Mouse (Mus musculus) testis, adult 2 months (tissue): ENCODE measurements around the gene Zfp827. TPM values are rescaled to one million over a fixed set of nuclear protein-coding genes. Genes with fewer than 3 reads are reported as not detected.

ENCODE experiments used
- H3K27ac ChIP-seq: fragments of 200-500 bp; 2 replicates; pipeline ENCODE4 v1.5.1; 2012; ENCODE audit warnings: low read depth, low read length; ENCODE audit not compliant: control insufficient read depth, insufficient read depth
- H3K27me3 ChIP-seq: fragments of 200-500 bp; 2 replicates; pipeline ENCODE4 v1.6.1; 2012; ENCODE audit warnings: mild to moderate bottlenecking, low read length, moderate library complexity; ENCODE audit not compliant: control insufficient read depth, insufficient read depth
- H3K36me3 ChIP-seq: fragments of 200-500 bp; 2 replicates; pipeline ENCODE4 v1.6.1; 2012; ENCODE audit warnings: mild to moderate bottlenecking, low read length; ENCODE audit not compliant: control insufficient read depth, insufficient read depth
- H3K4me1 ChIP-seq: fragments of 200-500 bp; 2 replicates; pipeline ENCODE4 v1.6.1; 2012; ENCODE audit warnings: low read length; ENCODE audit not compliant: control insufficient read depth, insufficient read depth
- H3K4me3 ChIP-seq: fragments of 200-500 bp; 2 replicates; pipeline ENCODE4 v1.5.1; 2012; ENCODE audit warnings: low read depth, mild to moderate bottlenecking, low read length, moderate library complexity, mixed read lengths; ENCODE audit not compliant: control insufficient read depth
- CTCF ChIP-seq: fragments of 200-500 bp; IDR thresholded peaks from 2 replicates; pipeline ENCODE4 v1.5.1; 2012; ENCODE audit warnings: low read depth, mild to moderate bottlenecking, inconsistent platforms, low read length, moderate library complexity; ENCODE audit not compliant: control insufficient read depth, insufficient read depth, insufficient replicate concordance
- POLR2A ChIP-seq: fragments of 200-500 bp; IDR thresholded peaks from 2 replicates; pipeline ENCODE4 v1.6.1; 2012; ENCODE audit warnings: low read depth, mild to moderate bottlenecking, inconsistent platforms, low read length, moderate library complexity; ENCODE audit not compliant: control insufficient read depth
- polyA plus RNA-seq: library from polyadenylated mRNA; depleted of rRNA; stranded (reverse); fragments of >200 nt; gene quantifications from 2 replicates; pipeline ENCODE4 v1.2.3, GENCODE M21; 2012

Zfp827 gene
- polyA plus RNA-seq, 1 experiment = 3.1 TPM

DNA sequence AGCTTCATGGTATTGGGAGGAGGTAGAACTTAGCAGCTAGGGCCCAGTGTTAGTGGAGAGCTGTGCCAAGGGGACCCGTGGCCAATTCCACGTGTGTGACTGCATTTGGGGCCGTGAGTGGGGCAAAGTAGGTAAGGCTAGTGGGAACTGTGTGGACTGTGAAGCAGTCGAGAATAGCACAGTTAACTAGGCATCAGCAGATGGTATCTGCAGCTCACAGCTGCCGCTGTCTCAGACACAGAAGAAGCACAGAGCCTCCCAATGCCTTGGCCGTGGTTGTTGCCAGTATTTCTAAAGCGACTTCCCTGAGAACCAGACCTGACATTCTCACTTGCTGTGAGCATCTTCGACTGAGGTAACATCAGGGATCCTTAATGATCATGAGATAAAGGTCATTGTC, 112.7 kb downstream of the Zfp827 start:
- Histone ChIP-seq H3K4me1 (no peaks in the 10 kb centered on the region), H3K27ac (no peak overlapping the region), H3K36me3 (no peaks in the 10 kb centered on the region), H3K4me3 (no peak overlapping the region), H3K27me3 (no peaks in the 10 kb centered on the region)
- TF ChIP-seq POLR2A (no peak), CTCF (no peak)

DNA sequence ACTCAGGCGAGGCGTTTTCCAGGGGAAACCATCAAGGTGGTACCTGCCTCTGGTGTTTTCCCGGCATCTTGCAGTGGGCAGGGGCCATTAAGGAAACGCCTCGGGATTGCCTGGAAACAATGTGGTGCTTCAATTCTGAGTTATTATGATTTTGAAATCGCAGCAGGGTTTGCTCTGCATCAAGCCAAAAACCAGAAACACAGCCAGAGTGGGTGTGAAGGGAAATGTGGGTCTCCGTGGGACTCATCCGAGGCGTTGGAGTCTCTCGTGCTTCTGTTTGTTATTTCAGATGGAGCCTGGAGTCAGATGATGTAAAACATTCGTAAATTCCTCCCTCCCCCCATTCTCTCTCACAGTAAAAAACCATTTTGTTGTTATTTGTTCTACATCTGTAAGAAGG, 113.4 kb downstream of the Zfp827 start:
- Histone ChIP-seq H3K4me3 (no peak overlapping the region), H3K4me1 (no peaks in the 10 kb centered on the region), H3K36me3 (no peaks in the 10 kb centered on the region), H3K27me3 (no peaks in the 10 kb centered on the region), H3K27ac (no peak overlapping the region)
- no peak for TF ChIP-seq POLR2A
- TF ChIP-seq CTCF = no peak

DNA sequence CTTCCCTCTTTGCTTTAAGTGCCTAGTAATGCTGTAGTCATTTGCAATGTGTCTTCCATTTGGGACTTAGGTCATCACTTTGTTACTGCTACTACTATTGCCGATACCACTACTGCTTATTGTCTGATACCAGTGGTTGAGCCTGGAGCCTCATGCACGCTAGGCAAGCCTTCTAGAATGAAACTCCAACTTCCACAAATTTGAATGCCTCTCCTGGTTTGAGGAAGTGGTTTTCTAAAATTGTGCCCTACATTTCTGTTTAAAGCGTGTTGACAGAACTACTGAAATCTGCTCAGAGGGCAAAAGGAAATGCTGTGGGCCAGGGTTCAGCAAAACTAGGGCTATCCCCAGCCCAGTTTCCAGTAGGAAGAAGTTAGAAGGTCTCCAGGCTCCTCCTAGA, 115.5 kb downstream of the Zfp827 start:
- H3K27me3 ChIP-seq = no peaks in the 10 kb centered on the region
- no peak overlapping the region for H3K4me3 ChIP-seq
- no peaks in the 10 kb centered on the region for H3K4me1 ChIP-seq
- TF ChIP-seq POLR2A (no peak), CTCF (no peak)
- no peak overlapping the region for H3K27ac ChIP-seq
- H3K36me3 ChIP-seq = no peaks in the 10 kb centered on the region

DNA sequence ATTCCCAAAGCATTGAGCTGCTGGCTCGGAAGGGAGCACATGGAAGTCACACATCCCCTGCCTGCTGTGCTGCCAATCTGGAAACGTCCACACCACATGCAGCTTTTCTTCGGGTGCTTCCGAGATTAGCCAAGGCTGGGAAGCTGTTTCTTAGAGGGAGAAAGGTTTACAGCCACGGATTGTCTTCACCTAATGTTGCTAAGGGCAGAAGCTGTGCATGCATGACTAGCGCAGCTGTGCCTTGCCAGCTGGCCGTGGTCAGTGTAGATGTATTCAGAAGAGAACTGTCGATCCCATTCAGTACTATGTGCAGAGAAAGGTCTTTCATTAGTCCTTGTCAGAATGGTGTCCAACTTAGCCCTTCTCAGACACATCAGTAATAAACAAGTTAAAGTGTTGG, 117.0 kb downstream of the Zfp827 start:
- no peaks in the 10 kb centered on the region for H3K36me3 ChIP-seq
- H3K27me3 ChIP-seq = no peaks in the 10 kb centered on the region
- H3K4me3 ChIP-seq = no peak overlapping the region
- no peak overlapping the region for H3K27ac ChIP-seq
- TF ChIP-seq CTCF (no peak), POLR2A (no peak)
- H3K4me1 ChIP-seq = no peaks in the 10 kb centered on the region

DNA sequence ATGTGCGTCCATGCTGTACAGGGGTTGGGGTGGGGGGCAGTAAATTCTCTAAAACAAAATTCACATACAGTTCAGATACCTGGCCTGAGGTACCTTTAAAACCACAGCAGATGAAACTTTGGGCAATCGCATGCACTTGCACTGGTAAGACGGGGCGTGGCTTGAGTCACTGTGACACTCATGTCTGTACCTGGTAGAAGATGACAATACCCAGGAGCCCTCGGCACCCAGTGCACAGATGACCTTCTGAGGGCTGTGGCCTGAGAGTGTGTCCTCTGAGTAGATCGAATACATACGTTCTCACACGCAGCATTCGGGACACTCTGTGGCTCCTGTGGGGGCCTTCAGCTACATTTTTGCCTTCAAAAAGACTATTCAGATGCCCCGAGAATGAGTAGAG, 117.4 kb downstream of the Zfp827 start:
- TF ChIP-seq CTCF = no peak
- TF ChIP-seq POLR2A = no peak
- Histone ChIP-seq H3K4me1 (no peaks in the 10 kb centered on the region), H3K36me3 (no peaks in the 10 kb centered on the region), H3K4me3 (no peak overlapping the region), H3K27ac (no peak overlapping the region), H3K27me3 (no peaks in the 10 kb centered on the region)

DNA sequence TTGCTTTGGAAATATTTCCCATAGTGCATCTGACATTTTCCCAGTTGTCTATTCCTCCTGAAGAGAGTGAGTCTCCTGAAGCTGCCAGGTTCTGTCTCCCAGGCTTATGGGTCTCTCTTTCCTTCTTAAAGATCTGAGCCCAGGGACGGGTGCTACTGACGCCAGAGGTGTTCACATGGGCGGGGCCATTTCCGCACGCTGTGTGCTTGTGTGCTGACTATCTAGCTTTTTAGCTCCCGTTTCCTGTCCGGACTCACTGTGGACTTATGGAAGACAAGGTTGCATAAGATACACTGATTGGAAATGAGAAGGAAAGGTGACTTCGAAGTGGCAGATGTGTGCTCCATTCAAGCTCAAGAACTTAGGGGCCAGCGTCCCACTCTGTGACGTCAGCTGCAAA, 120.6 kb downstream of the Zfp827 start:
- Histone ChIP-seq H3K36me3 (no peaks in the 10 kb centered on the region), H3K4me1 (no peaks in the 10 kb centered on the region), H3K27ac (no peak overlapping the region), H3K27me3 (no peaks in the 10 kb centered on the region), H3K4me3 (no peak overlapping the region)
- no peak for TF ChIP-seq CTCF
- TF ChIP-seq POLR2A = no peak

DNA sequence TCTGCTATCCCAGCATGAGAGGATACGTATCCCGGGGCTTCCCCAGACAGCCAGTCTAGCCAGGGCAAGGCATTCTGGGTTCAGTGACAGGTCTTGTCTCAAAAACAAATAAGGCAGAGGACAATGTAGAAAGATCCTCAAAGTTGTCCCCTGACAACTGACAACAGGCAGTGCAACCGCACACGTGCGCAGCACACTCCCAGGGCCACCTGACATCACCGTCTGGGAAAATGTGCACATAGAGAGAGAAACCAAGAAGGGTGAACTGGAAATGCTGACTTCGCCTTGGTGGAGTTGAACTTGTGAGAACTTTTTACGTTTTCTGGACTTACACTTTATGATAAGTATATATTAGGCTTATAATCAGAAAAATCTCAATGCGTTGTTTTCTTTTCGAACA, 121.6 kb downstream of the Zfp827 start:
- no peak overlapping the region for H3K27ac ChIP-seq
- no peaks in the 10 kb centered on the region for H3K27me3 ChIP-seq
- TF ChIP-seq POLR2A = no peak
- no peak for TF ChIP-seq CTCF
- H3K4me3 ChIP-seq = no peak overlapping the region
- no peaks in the 10 kb centered on the region for H3K4me1 ChIP-seq
- H3K36me3 ChIP-seq = no peaks in the 10 kb centered on the region
